9 mouse cellular contexts compared by ENCODE assay signal in the genomic region with DNA sequence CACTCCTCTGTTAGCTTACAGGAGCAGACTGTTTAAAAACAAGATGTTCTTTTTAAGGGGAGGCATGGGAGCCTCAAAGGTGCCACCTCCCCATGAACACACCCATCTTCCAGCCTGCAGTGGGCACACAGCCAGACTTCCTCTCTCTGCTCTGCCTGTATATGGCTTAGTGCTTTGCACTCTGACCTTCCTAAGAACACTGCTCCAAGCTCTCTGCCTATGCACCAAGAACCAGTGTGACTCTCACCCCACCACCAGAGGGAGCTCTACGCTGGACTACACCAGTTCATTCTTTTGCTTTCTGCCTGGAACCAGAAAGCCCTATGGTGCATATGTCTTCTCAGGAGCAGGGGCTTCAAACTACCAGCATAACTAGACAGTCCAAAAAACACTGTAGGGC.
DNase-seq lines count a peak whose midpoint lies in the region; ATAC-seq and TF ChIP-seq lines count a peak whose summit lies in the region.
"Had no signal": no experiment of that assay in that cellular context is flagged by ENCODE, and none has a peak within 500 bp of the region (broad histone marks: within the 10 kb centered on the region; RNA-seq: fewer than 3 reads in every experiment).

No protein-coding gene starts in this region.

- peaks cover 2% of the 10 kb centered on the region; the same call in 1 of the 2 replicates for H3K36me3 ChIP-seq in neural tube, embryonic 15.5 days

- no peak overlapping the region for H3K27ac ChIP-seq in left cerebral cortex, adult 2 months
- no peak overlapping the region for H3K27ac ChIP-seq in neural tube, embryonic 15.5 days (replicated peaks)
- H3K27ac ChIP-seq: macrophage had no signal

- no peak overlapping the region for H3K9ac ChIP-seq in neural tube, embryonic 15.5 days (replicated peaks)

- intact Hi-C loops in left cerebral cortex, adult 2 months (cut with DNase I): loop anchor here (5.0 kb wide), 1 partner anchor 400 kb away; no protein-coding TSS in a partner anchor
- intact Hi-C loops in left cerebral cortex, postnatal 4 days (cut with DNase I): no loop called here

- 89% methylated on average over 1 of the region's 1 CpGs for WGBS in neural tube, embryonic 15.5 days

- no peaks in the 10 kb centered on the region for H3K4me1 ChIP-seq in neural tube, embryonic 15.5 days

- DNase-seq in adrenal gland, postnatal 10 days: peak; percentile 11
- no peak for DNase-seq in adrenal gland, postnatal 4 days (ENCODE audit: low spot score in 2 of 2)
- peak in 1 of 2 experiments; percentile 34 for DNase-seq in left cerebral cortex, adult 2 months (ENCODE audit: extremely low spot score in 1 of 2, low spot score in 2 of 2)
- no peak for DNase-seq in left cerebral cortex, postnatal 4 days
- DNase-seq in adrenal gland, postnatal 36 days: peak; percentile 6 to 8
- DNase-seq in lung, postnatal 10 days: peak; percentile 29
- DNase-seq in ovary, postnatal 10 days (ENCODE audit: low spot score): no peak

- no peak for ATAC-seq in neural tube, embryonic 15.5 days (ENCODE audit: low FRiP score)

- H3K4me2 ChIP-seq in neural tube, embryonic 15.5 days: no peak overlapping the region

- TF ChIP-seq CTCF in left cerebral cortex, adult 2 months (IDR thresholded peaks at IDR 0.05): peak; percentile 58

- H3K27me3 ChIP-seq in neural tube, embryonic 15.5 days (replicated peaks): no peaks in the 10 kb centered on the region

- no peak overlapping the region for H3K4me3 ChIP-seq in left cerebral cortex, adult 2 months
- H3K4me3 ChIP-seq in neural tube, embryonic 15.5 days (replicated peaks): no peak overlapping the region

- H3K9me3 ChIP-seq in neural tube, embryonic 15.5 days (replicated peaks): no peaks in the 10 kb centered on the region

Comparison
In these comparisons a context has a peak if more than half of its experiments do, and no peak if none do; other contexts are left out.
1. DNase-seq: peak in adrenal gland, postnatal 10 days (single experiment), adrenal gland, postnatal 36 days (2 of 2) and lung, postnatal 10 days (single experiment); none in adrenal gland, postnatal 4 days (0 of 2), left cerebral cortex, postnatal 4 days (single experiment) and ovary, postnatal 10 days (single experiment).